Mouse (Mus musculus): ENCODE measurements around the gene Abhd14b.

The Abhd14b gene

GRCm38 (mm10) chr9:106447348-106447747 is at the start of gene Abhd14b, which contains the start of gene Abhd14a:
Gene Abhd14b (plus strand): TSS chr9:106447459.
Gene Abhd14a (minus strand): TSS chr9:106447678.
- peak; percentile 81 for DNase-seq (ENCODE audit: low read depth, low spot score)

GRCm38 (mm10) chr9:106397733-106398132 is 49.5 kb upstream of the Abhd14b start:
- DNase-seq (ENCODE audit: low read depth, low spot score), result no peak

GRCm38 (mm10) chr9:106398667-106399311 is 48.5 kb upstream of the Abhd14b start:
- no peak for DNase-seq (ENCODE audit: low read depth, low spot score)

GRCm38 (mm10) chr9:106399808-106400207 is 47.5 kb upstream of the Abhd14b start:
- DNase-seq (ENCODE audit: low read depth, low spot score), result no peak

GRCm38 (mm10) chr9:106402149-106402548 is 45.1 kb upstream of the Abhd14b start:
- DNase-seq (ENCODE audit: low read depth, low spot score), result no peak

- no peak for DNase-seq (ENCODE audit: low read depth, low spot score)
Measured at GRCm38 (mm10) chr9:106402607-106403375, 44.5 kb upstream of the Abhd14b start.

- DNase-seq (ENCODE audit: low read depth, low spot score), result no peak
Measured at GRCm38 (mm10) chr9:106405275-106405674, 42.0 kb upstream of the Abhd14b start.

- DNase-seq (ENCODE audit: low read depth, low spot score), result no peak
Measured at GRCm38 (mm10) chr9:106406443-106407078, 40.7 kb upstream of the Abhd14b start.

- DNase-seq (ENCODE audit: low read depth, low spot score), result no peak
Measured at GRCm38 (mm10) chr9:106409096-106409495, 38.2 kb upstream of the Abhd14b start.

GRCm38 (mm10) chr9:106410086-106410650 is 37.1 kb upstream of the Abhd14b start:
- DNase-seq (ENCODE audit: low read depth, low spot score), result no peak

GRCm38 (mm10) chr9:106411091-106411594 is 36.1 kb upstream of the Abhd14b start:
- DNase-seq (ENCODE audit: low read depth, low spot score), result no peak

GRCm38 (mm10) chr9:106411729-106412128 is 35.5 kb upstream of the Abhd14b start:
- DNase-seq (ENCODE audit: low read depth, low spot score), result no peak

GRCm38 (mm10) chr9:106412210-106412609 is 35.0 kb upstream of the Abhd14b start:
- DNase-seq (ENCODE audit: low read depth, low spot score), result no peak

GRCm38 (mm10) chr9:106413606-106414005 is 33.7 kb upstream of the Abhd14b start:
- no peak for DNase-seq (ENCODE audit: low read depth, low spot score)

GRCm38 (mm10) chr9:106416826-106417225 is 30.4 kb upstream of the Abhd14b start:
- DNase-seq (ENCODE audit: low read depth, low spot score), result no peak

- peak; percentile 38 for DNase-seq (ENCODE audit: low read depth, low spot score)
Measured at GRCm38 (mm10) chr9:106417841-106418625, 29.2 kb upstream of the Abhd14b start.

- DNase-seq (ENCODE audit: low read depth, low spot score), result no peak
Measured at GRCm38 (mm10) chr9:106420608-106421007, 26.7 kb upstream of the Abhd14b start.

- DNase-seq (ENCODE audit: low read depth, low spot score), result no peak
Measured at GRCm38 (mm10) chr9:106421033-106421864, 26.0 kb upstream of the Abhd14b start.

GRCm38 (mm10) chr9:106421865-106422160 is 25.4 kb upstream of the Abhd14b start:
- peak; percentile 89 for DNase-seq (ENCODE audit: low read depth, low spot score)

GRCm38 (mm10) chr9:106428719-106429220 is 18.5 kb upstream of the Abhd14b start:
- DNase-seq (ENCODE audit: low read depth, low spot score), result no peak

Data from embryo, embryonic 11.5 days (tissue).